Mouse (Mus musculus) thymus, postnatal 4 days (tissue): ENCODE results near the gene Gas2l3.
A peak's percentile ranks its signal among the peaks of the same experiment; 100 is the strongest.

Experiments
- DNase-seq: peaks from one replicate; pipeline ENCODE4 v3.0.0; 2021

The Gas2l3 gene

DNA sequence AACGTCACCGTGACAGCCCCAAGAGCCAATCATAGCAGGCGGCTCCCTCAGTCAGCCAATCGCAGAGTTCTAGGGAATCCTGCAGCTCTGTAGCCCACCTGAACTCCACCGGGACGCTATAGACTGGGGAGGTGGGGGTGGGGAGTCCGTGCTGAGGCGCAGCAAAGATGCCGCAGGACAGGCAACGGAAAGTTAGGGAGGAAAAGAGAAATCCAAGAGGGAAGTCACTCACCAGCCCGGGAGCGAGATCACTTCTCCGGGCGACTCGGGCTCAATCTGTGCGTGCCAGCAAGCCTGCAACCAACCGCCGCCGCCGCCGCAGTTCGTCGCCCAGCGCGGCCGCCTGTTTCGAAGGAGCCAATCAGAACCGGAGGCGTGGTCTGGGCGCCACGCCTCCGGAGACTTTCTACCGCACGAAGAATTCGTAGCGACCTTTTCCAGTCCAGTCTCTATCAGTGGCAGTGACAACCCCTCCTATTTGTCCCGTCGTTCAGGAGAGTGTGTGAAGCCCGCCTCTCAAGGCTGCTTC, at the start of gene Gas2l3:
Gas2l3 (minus strand) TSS at position 345 of the 529 bp plus-strand sequence.
- DNase-seq: peak; percentile 90

DNA sequence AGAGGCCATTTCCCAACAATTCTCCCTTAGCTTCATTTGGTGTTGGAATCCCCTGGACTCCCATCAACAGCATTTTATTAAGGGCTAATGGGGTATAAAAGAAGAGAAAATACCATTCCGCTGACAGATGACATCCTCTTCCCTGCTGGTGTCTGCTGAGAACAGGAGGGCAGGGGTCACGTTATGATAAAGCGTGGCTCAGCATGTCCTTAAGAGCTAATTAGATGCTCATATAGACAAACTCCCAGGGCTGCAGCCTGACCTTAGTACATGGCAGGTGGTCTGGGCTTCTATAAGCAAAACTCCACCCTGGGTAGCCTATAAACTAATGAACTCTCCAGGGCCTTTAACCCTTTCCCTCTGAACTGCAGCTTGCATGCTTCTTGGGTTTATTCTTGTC, 47.6 kb upstream of the Gas2l3 start:
- DNase-seq: no peak

DNA sequence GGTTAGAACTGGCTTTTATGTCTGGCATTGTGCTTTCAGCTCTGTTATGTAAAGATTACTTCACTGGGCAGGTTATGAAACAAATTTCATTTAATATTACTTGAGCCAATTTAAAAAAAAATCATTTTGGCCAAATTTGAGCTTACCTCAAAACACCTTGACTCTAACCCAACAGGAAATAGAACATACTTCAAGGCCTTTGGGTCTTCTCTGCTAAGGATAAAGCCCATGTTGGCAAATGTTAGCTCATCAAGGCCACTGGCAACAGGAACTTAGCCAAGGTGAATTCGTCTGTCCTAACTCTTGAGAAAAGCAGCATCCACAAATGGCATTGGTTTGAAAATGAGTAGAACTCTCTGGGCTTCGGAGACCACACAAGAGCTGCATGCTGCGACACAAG, 46.5 kb upstream of the Gas2l3 start:
- no peak for DNase-seq

DNA sequence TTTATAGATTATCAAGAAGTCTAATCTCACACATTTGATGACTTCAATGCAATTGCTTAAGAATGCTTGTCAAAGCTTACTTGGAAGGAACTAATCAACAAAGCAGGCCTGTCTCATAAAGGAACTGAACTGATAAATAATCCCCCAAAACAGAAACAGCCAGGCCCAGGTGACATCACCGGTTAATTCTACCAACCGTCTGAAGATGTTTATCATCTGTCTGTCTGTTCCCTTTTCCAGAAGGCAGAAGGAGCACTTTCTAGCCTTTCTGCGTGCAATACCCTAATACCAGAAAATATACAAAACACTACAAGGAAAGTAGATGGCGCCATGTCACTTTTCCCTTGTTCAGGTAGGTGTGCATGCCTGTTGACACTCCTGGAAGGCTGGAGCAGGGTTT, 45.7 kb upstream of the Gas2l3 start:
- DNase-seq: no peak

DNA sequence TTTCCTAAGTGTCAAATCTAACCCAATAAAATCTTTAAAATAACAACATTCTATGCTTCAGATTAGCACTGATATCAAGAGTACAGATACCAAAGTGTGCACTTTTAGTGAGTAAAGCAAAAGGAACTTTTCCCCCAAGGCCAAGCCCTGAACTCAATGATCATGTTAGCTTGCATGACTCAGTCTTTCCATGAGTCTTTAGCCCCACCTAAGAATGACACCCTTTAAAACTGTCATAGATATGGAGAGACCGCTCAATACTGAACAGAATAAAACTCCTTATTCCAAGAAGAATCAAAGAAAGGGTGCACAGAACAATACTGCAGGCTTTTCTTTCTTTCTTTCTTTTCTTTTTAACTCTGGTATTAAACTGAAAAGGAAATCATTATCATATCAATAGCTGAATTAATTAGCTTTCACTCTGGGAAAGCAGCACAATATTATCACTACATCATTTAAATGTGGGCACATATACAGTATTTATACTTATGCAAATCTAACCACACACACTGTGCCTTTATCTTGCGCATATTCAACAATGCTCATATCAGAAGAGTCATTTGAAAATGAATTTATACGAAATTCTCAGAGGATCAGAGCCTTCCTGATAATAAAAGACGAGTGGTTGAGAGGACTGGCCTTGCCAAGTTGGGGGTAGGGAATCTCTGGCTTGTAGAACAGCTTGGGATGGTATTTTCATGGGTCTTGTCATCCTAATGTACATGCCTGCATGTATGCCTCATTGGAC, 43.4 kb upstream of the Gas2l3 start:
- no peak for DNase-seq

DNA sequence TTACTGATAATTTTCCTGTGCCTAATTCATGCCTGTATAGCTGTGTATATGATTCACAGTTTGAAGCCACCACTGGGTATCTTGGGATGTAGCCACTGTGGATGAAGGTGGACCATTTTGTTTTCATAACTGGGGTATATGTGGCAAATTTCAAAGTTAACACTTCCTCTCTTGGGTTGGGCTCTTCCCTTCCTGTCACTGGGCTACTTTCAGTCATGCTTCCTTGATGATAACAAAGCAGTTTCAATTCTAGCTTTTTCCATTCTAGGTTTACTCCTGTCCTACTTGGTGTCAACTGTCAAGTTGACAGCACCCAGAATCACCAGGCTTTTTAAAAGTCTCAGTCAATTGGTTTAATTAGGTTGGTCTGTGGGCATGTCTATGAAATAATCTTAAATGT, 41.1 kb upstream of the Gas2l3 start:
- DNase-seq: no peak

DNA sequence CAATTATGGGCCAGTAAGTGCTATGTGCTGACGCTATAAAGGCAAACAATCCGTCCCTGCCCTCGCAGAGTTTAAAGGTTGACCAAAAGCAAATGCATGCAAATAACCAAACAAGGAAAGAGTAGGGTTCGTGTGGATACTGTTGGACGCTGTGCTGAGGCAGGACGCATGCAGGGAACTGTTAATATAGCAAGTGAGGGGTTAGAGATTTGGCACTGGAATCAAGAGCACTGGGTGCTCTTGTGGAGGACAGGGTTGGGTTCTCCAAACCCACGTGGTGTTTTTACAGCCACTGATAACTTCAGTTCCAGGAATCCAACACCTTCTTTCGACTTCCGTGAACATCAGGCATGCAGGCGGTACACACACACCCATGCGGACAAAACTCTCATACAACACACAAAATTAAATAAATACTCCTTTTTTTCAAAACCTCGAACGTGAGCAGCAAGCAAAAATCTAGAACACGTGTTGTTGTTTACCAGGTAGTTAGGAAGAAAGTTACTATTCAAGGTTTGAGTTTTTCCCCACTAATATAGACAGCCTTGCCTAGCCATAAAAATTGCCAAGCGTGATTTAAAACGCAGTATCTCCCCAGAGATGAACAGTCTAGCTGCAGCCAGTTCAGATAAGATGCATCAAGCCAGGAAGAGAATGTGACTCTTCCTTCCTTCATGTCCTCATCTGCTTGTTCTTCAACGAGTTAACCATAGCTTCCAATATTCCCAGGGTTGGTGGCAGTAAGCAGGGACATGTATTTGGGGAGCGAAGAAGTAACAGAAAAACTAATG, 40.2 kb upstream of the Gas2l3 start:
- no peak for DNase-seq

DNA sequence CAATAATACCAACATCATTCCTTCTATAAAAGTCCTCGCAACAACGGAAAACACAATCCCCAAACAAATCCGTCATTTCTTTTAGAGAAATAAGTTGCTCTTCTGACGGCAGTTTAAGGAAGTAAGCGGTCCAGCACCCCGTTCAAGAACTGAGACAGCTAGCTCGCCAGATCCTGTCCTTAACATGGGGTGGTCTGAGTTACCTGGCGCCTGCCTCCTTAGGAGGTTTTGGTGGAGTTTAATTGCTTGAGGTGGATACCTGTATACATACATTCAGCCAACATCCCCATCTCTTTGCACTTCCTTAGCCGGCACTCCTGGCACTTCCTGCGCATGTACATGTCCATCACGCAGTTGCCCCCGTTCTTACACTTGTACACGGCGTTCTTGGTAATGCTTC, 39.3 kb upstream of the Gas2l3 start:
- DNase-seq: no peak

DNA sequence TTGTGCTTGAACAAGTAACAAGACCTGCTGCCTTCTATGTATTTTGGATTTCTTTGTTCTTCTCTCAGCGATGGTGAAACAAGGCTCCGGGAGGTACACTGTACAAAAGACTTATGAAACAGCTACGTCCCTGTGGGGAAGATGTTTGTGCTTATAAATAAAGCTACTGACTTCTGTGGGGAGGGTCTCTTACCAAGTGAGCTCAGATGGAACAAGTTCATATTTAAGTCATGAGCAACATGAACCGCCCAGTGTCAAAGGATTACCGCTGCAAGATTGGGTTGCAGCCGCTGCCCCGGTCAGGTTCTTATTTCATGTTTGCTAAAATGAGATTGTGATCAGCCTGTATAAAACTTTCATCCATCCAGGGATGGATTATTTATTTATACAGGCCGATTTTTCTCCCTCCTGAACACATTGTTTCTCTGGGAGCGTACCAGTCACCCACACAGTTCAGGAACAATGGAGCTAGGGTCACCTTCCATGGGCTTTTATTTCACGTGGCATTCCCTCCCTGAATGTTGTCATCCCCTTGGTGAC, 38.4 kb upstream of the Gas2l3 start:
- DNase-seq: no peak

DNA sequence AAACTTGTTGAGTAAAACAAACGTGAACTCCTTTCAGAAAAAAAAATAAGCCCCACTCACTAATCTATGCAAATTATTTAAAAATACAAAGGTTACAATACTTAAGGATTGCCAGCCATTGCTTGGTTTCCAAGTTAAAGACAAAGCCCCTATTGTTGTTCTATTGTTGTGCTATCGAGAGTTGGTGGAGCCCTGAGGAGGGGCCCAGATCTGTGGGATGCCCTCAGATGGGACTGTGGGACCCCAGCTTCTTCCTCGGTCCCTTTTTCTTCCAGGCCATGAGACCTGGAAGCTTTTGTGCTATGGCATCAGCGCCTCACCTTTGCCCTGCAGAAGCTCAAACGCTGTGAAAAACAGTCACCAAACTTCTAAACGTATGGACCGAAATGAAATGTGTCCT, 37.9 kb upstream of the Gas2l3 start:
- no peak for DNase-seq

DNA sequence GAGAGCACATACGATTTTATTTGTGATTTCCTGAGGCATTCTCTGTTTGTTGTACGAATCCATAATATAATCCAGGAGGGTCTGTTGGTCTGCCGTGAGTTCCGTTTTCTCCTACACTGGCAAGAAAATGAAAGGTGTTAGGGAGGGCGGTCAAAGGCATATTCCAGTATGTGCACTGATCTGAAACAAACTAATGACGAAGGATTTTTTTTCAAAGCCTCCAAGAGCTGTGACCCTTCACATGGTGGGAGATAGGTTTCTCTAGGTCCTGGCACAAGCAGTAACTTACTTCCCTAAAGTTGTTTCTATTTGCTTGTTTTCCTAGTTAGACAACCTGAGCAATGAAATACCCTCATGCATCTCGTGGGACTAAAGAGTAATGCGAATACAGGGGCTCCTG, 35.0 kb upstream of the Gas2l3 start:
- no peak for DNase-seq

DNA sequence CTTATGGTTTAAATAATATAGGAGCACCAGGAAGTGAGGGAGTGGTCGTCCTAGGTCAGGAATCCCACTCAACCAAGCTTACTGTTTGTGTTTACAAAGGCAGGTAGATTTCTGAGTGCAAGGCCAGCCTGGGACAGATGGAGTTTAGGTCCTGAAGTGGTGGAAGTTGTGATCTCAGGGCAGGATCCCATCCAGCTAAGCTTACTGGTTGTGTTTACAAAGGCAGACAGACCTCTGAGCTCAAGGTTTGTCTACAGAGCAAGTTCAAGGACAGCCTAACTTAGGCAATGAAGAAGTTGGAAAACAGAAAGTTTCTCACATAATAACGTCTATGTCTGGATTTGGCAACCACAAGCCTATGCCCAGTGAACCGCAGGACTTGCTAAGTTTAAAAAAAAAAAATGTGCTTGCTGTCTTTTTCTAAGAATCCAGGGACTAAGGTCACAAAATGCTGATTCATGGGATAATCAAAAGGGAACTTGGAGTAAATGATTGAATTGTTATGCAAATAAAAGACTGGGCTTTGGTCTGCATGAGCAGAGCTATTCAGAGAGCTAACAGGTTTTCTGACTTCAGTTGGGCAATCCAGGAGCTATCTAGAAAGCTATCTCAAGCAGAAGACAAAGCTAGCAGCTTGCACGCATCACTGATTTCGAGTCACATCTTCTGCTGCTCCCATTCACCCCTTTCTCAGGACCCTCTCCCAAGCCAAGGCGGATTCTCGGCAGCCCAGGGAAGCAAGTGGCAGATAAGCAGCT, 27.0 kb upstream of the Gas2l3 start:
- DNase-seq: no peak

DNA sequence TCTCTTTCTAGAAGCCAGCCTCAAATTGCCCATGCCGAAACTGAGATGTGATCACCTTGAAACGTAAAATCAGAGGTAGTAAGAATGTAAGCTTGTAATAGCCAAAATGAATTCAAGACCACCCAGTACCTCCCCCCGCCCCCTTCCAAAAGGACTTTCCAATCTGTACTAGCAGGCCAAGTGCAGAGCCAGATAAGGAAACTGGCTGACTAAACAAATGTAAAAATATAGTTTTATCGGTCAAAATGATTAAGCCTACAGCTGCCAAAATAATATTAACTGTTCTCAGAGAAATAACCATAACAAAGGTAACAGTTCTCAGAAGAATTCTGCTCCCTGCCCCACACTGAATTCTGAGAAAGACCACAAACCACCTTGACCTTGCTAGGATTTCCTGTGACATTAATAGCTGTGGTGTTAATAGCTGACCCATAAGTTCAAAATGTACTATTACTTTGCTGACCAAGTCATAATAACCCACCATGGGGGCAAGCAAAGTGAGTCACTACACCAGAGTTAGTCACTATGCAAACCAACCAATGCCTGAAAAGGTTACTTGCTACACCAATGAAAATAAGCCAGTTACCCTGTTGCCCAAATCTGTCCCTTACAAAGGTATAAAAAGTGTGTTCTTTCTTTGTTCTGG, 21.1 kb upstream of the Gas2l3 start:
- DNase-seq: no peak

DNA sequence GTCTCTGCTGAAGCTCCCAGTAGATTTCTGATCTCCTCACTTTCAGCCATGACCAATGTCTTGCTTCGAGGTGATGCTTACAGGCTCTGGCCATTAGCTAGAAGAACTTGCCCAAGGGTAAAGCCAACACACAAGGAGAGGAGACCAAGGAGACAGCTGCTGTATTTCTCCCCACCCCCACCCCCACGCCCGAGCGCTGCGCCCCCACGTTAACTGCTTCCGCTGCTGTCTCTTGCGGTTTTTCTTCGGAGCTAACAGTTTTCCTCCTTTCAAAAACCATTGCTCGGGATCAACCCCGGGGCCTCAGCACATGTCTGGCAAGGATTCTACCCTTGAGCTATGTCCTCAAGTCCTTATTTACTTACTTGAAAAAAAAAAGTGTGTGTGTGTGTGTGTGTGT, 19.1 kb upstream of the Gas2l3 start:
- DNase-seq: peak; percentile 44

DNA sequence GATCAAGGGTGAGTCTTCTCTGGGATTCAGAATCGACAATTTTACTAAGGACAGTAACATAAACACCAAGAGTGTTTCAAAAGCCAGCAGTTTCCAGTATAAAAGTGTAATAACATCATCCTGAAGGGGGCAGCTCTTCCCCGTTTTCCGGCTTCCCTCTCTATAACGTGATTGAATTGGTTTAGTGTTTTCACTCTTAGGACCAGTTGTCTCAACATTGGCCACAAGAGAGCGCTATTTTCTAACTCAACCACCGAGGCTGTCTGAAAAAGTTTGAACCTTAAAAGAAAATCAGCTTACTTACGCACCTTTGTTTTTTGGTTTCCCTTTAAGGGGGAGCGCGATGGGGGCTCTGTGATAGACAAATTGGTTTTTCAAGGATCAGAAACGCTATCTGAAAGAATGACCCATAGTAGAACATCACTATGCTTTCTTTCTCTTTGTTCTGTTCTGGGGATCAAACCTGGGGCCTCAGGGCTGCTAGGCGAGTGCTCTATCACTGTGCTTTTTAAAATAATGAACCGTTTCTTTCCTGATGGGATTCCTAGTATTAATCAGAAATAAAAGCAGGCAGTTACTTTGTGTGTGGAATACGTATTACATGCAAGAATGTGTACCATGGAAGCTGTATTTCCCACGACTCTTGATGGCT, 18.2 kb upstream of the Gas2l3 start:
- peak; percentile 84 for DNase-seq

DNA sequence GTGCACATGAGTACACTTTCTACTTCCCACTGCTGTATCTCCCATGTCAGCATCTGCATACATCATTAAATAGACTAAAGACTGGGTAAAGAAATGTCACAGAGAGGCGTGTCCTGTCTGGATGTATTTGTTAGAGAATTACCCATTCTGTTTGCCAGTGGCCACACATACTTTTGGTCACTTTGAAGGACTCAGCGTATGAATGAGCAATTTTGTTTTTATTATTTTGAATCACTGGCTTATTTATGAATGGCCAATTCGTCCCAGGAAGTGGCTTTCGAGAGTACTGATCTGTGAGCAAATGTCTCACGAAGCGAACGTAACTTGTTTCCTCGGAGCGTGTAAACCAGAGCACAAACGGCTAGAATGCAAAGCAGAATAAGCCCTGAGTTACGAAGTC, 17.2 kb upstream of the Gas2l3 start:
- no peak for DNase-seq

DNA sequence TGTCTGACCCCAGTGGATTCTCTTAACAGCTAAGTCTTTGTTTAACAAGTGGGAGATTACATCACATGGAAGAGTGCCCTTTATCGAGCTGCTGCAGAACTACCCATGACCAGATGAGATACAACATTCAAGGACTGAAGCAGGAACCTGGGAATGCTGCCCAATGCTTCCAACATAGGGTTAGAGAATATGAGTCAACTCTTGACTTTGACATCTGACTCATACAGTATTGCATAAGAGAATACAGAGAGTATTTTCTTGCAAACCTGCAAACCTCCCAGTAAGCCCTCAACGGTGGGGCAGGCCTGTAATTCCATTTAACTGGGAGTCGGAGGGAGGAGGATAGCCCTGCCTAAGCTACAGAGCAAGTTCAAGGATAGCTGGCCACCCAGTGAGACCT, 15.0 kb upstream of the Gas2l3 start:
- no peak for DNase-seq

DNA sequence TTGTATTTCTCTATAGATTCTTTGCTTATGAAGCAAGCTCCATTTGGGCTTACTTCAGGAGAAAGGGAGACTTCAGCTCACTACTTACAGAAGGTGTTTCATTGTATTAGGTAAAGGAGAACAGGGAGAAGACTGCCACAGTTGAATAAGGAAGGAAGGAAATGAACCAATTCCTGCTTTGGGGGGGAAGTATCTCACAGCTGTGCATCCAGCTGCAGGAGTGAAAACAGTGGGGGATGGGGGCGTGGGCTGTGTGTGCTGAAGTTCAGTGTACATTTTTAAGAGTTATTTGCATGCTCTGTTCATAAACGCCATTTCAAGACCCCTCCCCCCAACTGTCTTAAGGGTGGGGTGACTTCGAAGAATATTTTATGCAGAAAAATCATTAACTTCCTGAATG, 10.0 kb upstream of the Gas2l3 start:
- DNase-seq: peak; percentile 64

DNA sequence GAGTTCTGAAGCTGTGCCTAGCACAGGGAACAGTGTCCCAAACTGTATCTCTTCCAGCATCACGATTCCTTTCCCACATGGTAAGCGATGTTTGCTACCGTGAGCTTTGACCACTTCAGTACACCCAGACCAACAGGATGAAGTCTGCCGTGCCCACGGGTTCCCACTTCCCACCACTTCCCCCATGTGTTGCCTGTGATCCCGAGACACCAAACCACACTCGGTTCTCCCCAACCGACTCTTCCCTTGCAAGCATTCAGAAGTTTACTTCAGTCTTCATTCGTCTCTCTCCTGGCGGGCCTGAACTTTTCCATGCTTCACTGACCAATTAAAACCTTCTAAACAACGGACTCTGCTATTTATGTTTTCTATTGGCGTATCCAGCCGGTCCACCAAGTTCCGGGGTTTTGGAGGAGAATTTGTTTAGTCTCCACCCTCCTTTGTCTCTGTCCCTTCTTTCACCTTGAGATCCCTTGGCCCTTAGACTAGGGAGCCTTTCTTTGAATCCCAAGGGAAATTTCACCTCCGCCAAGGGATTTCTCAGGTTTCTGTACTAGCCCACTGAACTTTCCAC, 9.4 kb upstream of the Gas2l3 start:
- DNase-seq: no peak

DNA sequence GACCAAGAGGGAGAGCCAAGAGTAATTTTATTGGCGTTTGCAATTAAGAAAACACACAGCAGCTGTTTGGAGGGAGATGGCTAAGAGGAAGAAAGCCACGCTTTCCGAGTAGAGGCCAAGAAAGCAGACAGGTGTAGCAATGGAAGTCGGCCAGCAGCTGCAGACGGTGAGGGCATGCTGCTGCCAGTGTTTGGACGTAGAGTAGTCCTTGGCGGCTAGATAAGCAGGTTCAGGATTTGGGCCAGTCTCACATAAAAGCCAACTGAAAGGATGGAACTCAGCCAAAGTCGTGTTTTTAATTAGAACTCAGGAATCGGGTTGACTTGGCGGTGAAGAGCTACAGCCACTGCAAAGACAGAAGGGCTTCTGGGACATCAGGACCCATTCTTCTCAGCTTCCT, 6.6 kb upstream of the Gas2l3 start:
- peak; percentile 40 for DNase-seq

DNA sequence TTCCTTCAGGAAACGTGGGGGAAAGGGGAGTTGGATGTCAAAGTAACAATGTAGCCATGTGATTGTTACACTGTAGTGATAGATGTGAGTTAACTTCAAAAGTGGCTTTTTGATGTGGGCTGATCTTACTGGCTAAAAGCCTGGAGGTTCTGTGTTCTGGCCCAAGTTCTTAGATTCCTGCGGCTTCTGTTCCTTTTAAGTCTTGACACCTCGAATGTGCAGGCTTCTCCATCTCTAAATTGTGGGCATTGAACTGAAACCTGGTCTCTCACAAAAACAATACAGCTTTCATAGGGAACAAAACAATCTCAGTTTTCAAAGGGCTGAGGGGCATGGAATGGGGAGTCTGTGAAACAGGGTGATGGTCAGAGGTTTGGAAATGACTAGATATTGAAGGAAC, 614 bp upstream of the Gas2l3 start:
- DNase-seq: no peak

DNA sequence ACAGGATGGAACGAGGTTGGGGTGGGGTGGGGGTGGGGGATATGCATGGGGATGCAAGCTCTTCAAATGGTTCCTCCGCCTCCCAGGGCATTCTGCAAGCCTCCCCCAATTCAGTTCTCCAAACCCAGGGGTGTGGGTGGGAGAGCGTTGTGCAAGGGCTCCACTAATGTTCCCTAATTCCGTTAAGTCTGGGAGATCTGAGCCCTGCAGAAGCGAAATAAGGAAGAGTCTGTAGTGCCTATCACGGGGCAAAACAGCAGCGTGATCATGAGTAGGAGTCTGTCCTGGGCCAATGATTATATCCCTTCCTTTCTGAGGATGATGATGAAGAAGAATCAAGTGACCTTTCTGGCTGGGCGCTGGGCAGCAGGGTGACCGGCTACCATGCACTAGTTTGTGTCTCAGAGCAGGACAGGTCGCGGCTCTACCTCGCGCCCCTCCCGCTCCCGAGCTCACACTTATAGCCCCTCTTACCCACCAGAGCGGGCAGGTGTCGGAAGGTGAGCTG, 598 bp downstream of the Gas2l3 start:
- peak; percentile 29 for DNase-seq
